Mouse (Mus musculus): ENCODE results near the gene Gpr137. TPM values are rescaled to one million over a fixed set of nuclear protein-coding genes. Genes with fewer than 3 reads are reported as not detected.
A peak's percentile ranks its signal among the peaks of the same experiment; 100 is the strongest.

The Gpr137 gene
- polyA plus RNA-seq, 1 experiment from 2014 or later = 26.7 TPM

GRCm38 (mm10) chr19:6949951-6950350 lies 7.7 kb upstream of the Gpr137 start:
- H3K9me3 ChIP-seq = no peaks in the 10 kb centered on the region
- ATAC-seq (ENCODE audit: insufficient read depth, low FRiP score, low read depth) = no peak
- no peaks in the 10 kb centered on the region for H3K27me3 ChIP-seq (replicated peaks)
- peak overlapping the region; percentile 78 for H3K4me2 ChIP-seq
- WGBS = 58% methylated on average over 5 of the region's 5 CpGs
- peaks cover 18% of the 10 kb centered on the region for H3K4me1 ChIP-seq
- no peak overlapping the region for H3K9ac ChIP-seq
- H3K27ac ChIP-seq = peak overlapping the region; percentile 97; the same call in 1 of the 2 replicates
- peaks cover 7% of the 10 kb centered on the region; the same call in 1 of the 2 replicates for H3K36me3 ChIP-seq
- peak overlapping the region; percentile 59 for H3K4me3 ChIP-seq (replicated peaks)

- Histone ChIP-seq H3K9me3 (no peaks in the 10 kb centered on the region), H3K27ac (no peak overlapping the region), H3K4me1 (peaks cover 18% of the 10 kb centered on the region), H3K9ac (no peak overlapping the region), H3K27me3 (replicated peaks) (no peaks in the 10 kb centered on the region), H3K4me2 (0 out of 2 replicates have a peak overlapping the region, but pooled peaks have one; percentile 78), H3K4me3 (replicated peaks) (no peak overlapping the region), H3K36me3 (0 out of 2 replicates have a peak, but pooled peaks cover 4% of the 10 kb centered on the region)
- ATAC-seq (ENCODE audit: insufficient read depth, low FRiP score, low read depth) = no peak
- 80% methylated on average over 5 of the region's 5 CpGs for WGBS
Observed at GRCm38 (mm10) chr19:6949532-6949931, 7.3 kb upstream of the Gpr137 start.

GRCm38 (mm10) chr19:6948186-6948585 lies 5.9 kb upstream of the Gpr137 start:
- Histone ChIP-seq H3K9ac (no peak overlapping the region), H3K4me3 (replicated peaks) (no peak overlapping the region), H3K27ac (no peak overlapping the region), H3K9me3 (no peaks in the 10 kb centered on the region), H3K4me2 (no peak overlapping the region), H3K27me3 (replicated peaks) (no peaks in the 10 kb centered on the region), H3K36me3 (no peaks in the 10 kb centered on the region), H3K4me1 (peaks cover 20% of the 10 kb centered on the region)
- ATAC-seq (ENCODE audit: insufficient read depth, low FRiP score, low read depth) = no peak
- WGBS = 84% methylated on average over 4 of the region's 4 CpGs

GRCm38 (mm10) chr19:6947742-6948141 lies 5.5 kb upstream of the Gpr137 start:
- no peak overlapping the region for H3K9ac ChIP-seq
- no peak overlapping the region for H3K4me2 ChIP-seq
- no peak overlapping the region for H3K27ac ChIP-seq
- no peaks in the 10 kb centered on the region for H3K27me3 ChIP-seq (replicated peaks)
- peaks cover 20% of the 10 kb centered on the region for H3K4me1 ChIP-seq
- ATAC-seq (ENCODE audit: insufficient read depth, low FRiP score, low read depth) = no peak
- H3K9me3 ChIP-seq = no peaks in the 10 kb centered on the region
- WGBS = 54% methylated on average over 4 of the region's 4 CpGs
- H3K4me3 ChIP-seq (replicated peaks) = no peak overlapping the region
- H3K36me3 ChIP-seq = no peaks in the 10 kb centered on the region

GRCm38 (mm10) chr19:6943709-6944108 lies 1.4 kb upstream of the Gpr137 start:
- H3K4me3 ChIP-seq (replicated peaks) = no peak overlapping the region
- H3K9ac ChIP-seq = no peak overlapping the region
- no peaks in the 10 kb centered on the region for H3K27me3 ChIP-seq (replicated peaks)
- no peaks in the 10 kb centered on the region for H3K9me3 ChIP-seq
- 94% methylated on average over 6 of the region's 6 CpGs for WGBS
- H3K27ac ChIP-seq = no peak overlapping the region
- no peak overlapping the region for H3K4me2 ChIP-seq
- H3K4me1 ChIP-seq = peaks cover 27% of the 10 kb centered on the region
- no peaks in the 10 kb centered on the region for H3K36me3 ChIP-seq
- no peak for ATAC-seq (ENCODE audit: insufficient read depth, low FRiP score, low read depth)

GRCm38 (mm10) chr19:6942764-6943163 lies 484 bp upstream of the Gpr137 start:
- no peaks in the 10 kb centered on the region for H3K27me3 ChIP-seq (replicated peaks)
- peak overlapping the region; percentile 81 for H3K9ac ChIP-seq
- peak overlapping the region; percentile 98 for H3K4me2 ChIP-seq
- peak overlapping the region; percentile 98 for H3K27ac ChIP-seq
- H3K9me3 ChIP-seq = no peaks in the 10 kb centered on the region
- WGBS = 22% methylated on average over 5 of the region's 5 CpGs
- peak; percentile 0; the same call in 1 of the 2 replicates for ATAC-seq (ENCODE audit: insufficient read depth, low FRiP score, low read depth)
- H3K4me1 ChIP-seq = peaks cover 27% of the 10 kb centered on the region
- H3K36me3 ChIP-seq = no peaks in the 10 kb centered on the region
- H3K4me3 ChIP-seq (replicated peaks) = peak overlapping the region; percentile 72

GRCm38 (mm10) chr19:6941372-6942248 lies 670 bp downstream of the Gpr137 start, which contains the start of gene Bad:
Gene Bad (plus strand): TSS chr19:6941861.
- WGBS = 0% methylated on average over 83 of the region's 83 CpGs
- ATAC-seq (ENCODE audit: insufficient read depth, low FRiP score, low read depth) = peak; percentile 73
- peak within 1 kb of the TSS; percentile 72 for H3K4me3 ChIP-seq (replicated peaks)

GRCm38 (mm10) chr19:6940396-6941351 lies 1.6 kb downstream of the Gpr137 start:
- no peaks in the 10 kb centered on the region for H3K36me3 ChIP-seq
- no peak for ATAC-seq (ENCODE audit: insufficient read depth, low FRiP score, low read depth)
- peaks cover 24% of the 10 kb centered on the region for H3K4me1 ChIP-seq
- peak overlapping the region; percentile 98 for H3K27ac ChIP-seq
- H3K4me3 ChIP-seq (replicated peaks) = peak overlapping the region; percentile 72
- H3K9me3 ChIP-seq = no peaks in the 10 kb centered on the region
- H3K27me3 ChIP-seq (replicated peaks) = 0 out of 2 replicates have a peak, but pooled peaks cover 6% of the 10 kb centered on the region
- H3K4me2 ChIP-seq = peak overlapping the region; percentile 98
- H3K9ac ChIP-seq = peak overlapping the region; percentile 88
- WGBS = 19% methylated on average over 29 of the region's 29 CpGs

More at GRCm38 (mm10) chr19:6941372-6942248, 670 bp downstream of the Gpr137 start, which contains the start of gene Bad:
- Histone ChIP-seq H3K9me3 (no peaks in the 10 kb centered on the region), H3K4me2 (peak within 1 kb of the TSS; percentile 98), H3K9ac (peak within 1 kb of the TSS; percentile 88), H3K4me1 (peaks cover 24% of the 10 kb centered on the region), H3K36me3 (no peaks in the 10 kb centered on the region), H3K27me3 (replicated peaks) (no peaks in the 10 kb centered on the region), H3K27ac (peak within 1 kb of the TSS; percentile 98)

GRCm38 (mm10) chr19:6939106-6940002 lies 2.9 kb downstream of the Gpr137 start:
- peaks cover 18% of the 10 kb centered on the region for H3K27me3 ChIP-seq (replicated peaks)
- no peak overlapping the region for H3K4me3 ChIP-seq (replicated peaks)
- no peaks in the 10 kb centered on the region for H3K9me3 ChIP-seq
- no peak overlapping the region for H3K27ac ChIP-seq
- H3K4me1 ChIP-seq = peaks cover 25% of the 10 kb centered on the region
- no peaks in the 10 kb centered on the region for H3K36me3 ChIP-seq
- WGBS = 85% methylated on average over 20 of the region's 20 CpGs
- no peak overlapping the region for H3K9ac ChIP-seq
- no peak overlapping the region for H3K4me2 ChIP-seq
- ATAC-seq (ENCODE audit: insufficient read depth, low FRiP score, low read depth) = no peak

GRCm38 (mm10) chr19:6937541-6938465 lies 4.5 kb downstream of the Gpr137 start:
- H3K4me2 ChIP-seq = no peak overlapping the region
- ATAC-seq (ENCODE audit: insufficient read depth, low FRiP score, low read depth) = no peak
- H3K4me1 ChIP-seq = peaks cover 26% of the 10 kb centered on the region
- H3K4me3 ChIP-seq (replicated peaks) = no peak overlapping the region
- H3K9ac ChIP-seq = no peak overlapping the region
- 78% methylated on average over 16 of the region's 16 CpGs for WGBS
- H3K27me3 ChIP-seq (replicated peaks) = peaks cover 33% of the 10 kb centered on the region
- H3K9me3 ChIP-seq = no peaks in the 10 kb centered on the region
- no peak overlapping the region for H3K27ac ChIP-seq
- H3K36me3 ChIP-seq = no peaks in the 10 kb centered on the region
